Mouse (Mus musculus) forebrain, postnatal 0 days (tissue): Measurements from ENCODE around the gene Vmn2r63. TPM values are rescaled to one million over a fixed set of nuclear protein-coding genes. Genes with fewer than 3 reads are reported as not detected.
"Not testable (repeated sequence)": the region's sequence is repeated elsewhere in the genome, so short reads cannot be mapped to it uniquely, and the experiment has no call there.

Experiments
- ATAC-seq: fragments of 200-750 bp; cut with Nextera tagmentation; 2 replicates; pipeline ENCODE4 v1.8.0; 2017; ENCODE audit warnings: mild to moderate bottlenecking, moderate library complexity
- DNase-seq: peaks from one replicate; pipeline ENCODE4 v3.0.0-alpha.2; 2015
- H3K27ac ChIP-seq: fragments of 300-500 bp; sonication (generic); 2 replicates; pipeline ENCODE4 v1.5.1; 2014; ENCODE audit warnings: low read depth, mild to moderate bottlenecking, antibody characterized with exemption, low read length, moderate library complexity, mixed read lengths
- H3K27me3 ChIP-seq: fragments of 300-500 bp; sonication (generic); 2 replicates; pipeline ENCODE4 v1.6.1; 2014; ENCODE audit warnings: mild to moderate bottlenecking, low read length, mixed read lengths; ENCODE audit not compliant: insufficient read depth
- H3K36me3 ChIP-seq: fragments of 300-500 bp; sonication (generic); 2 replicates; pipeline ENCODE4 v1.6.1; 2014; ENCODE audit warnings: mild to moderate bottlenecking, moderate library complexity; ENCODE audit not compliant: insufficient read depth
- H3K4me1 ChIP-seq: fragments of 300-500 bp; sonication (generic); 2 replicates; pipeline ENCODE4 v1.6.1; 2014; ENCODE audit warnings: antibody characterized with exemption; ENCODE audit not compliant: insufficient read depth
- H3K4me2 ChIP-seq: fragments of 300-500 bp; sonication (generic); 2 replicates; pipeline ENCODE4 v1.6.1; 2014; ENCODE audit warnings: low read depth, mild to moderate bottlenecking, moderate library complexity
- H3K4me3 ChIP-seq: fragments of 300-500 bp; sonication (generic); 2 replicates; pipeline ENCODE4 v1.5.1; 2014; ENCODE audit warnings: low read depth, low read length, mixed read lengths
- H3K9ac ChIP-seq: fragments of 300-500 bp; sonication (generic); 2 replicates; pipeline ENCODE4 v1.6.1; 2014; ENCODE audit warnings: mild to moderate bottlenecking
- H3K9me3 ChIP-seq: fragments of 300-500 bp; sonication (generic); 2 replicates; pipeline ENCODE4 v1.6.1; 2016; ENCODE audit warnings: low read length
- CTCF ChIP-seq: sonication (generic); IDR thresholded peaks from 2 replicates; pipeline ENCODE4 v1.5.1; 2016; ENCODE audit warnings: antibody characterized with exemption, control low read depth, low read depth
- WGBS: fragments of 180-500 bp; shearing (Covaris S2); extraction: QIAGEN DNeasy Blood & Tissue Kit; methylation state at CpG from one replicate; pipeline ENCODE4 v1.1.7; 2014; 5-methylcytosine and 5-hydroxymethylcytosine counted together
- microRNA-seq, 2 experiments: library from miRNA; unstranded; fragments of <30 nt; microRNA quantifications; one replicate each; pipeline ENCODE4; 2016
- polyA plus RNA-seq: library from polyadenylated mRNA; unstranded; fragments of >200 nt; fragmentation: Nextera tagmentation; extraction: Ambion mirVana; gene quantifications from 2 replicates; pipeline ENCODE4 v1.2.1, GENCODE M21; 2015
- total RNA-seq: library from RNA; depleted of rRNA; stranded (reverse); fragments of >200 nt; gene quantifications from 2 replicates; pipeline ENCODE4 v1.2.3, GENCODE M21; 2014; rRNA removed

The Vmn2r63 gene
- total RNA-seq (not detected in 2 replicates), polyA plus RNA-seq (not detected in 2 replicates)

DNA sequence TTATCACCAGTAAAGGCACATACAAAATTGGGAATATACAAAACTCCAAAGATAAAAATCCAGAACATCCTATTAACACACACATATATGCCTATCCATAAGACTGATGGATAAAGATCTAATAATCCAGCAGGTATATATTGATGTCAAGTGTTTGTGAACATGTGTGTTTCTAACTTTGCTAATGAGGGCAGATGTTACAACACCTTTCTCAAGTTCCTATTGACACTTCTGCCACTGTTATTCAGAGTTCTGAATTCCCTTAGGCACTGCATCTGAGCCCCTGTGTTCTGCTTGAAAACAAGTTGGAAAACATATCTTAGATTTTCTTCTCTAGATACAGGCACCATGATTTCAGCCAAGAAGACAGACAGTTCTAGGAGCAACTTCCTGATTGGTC lies at the start of gene Vmn2r63:
Gene Vmn2r63, minus strand, starts transcription at position 101 of the 400 bp plus-strand sequence.
- not testable (repeated sequence) for H3K36me3 ChIP-seq, H3K4me2 ChIP-seq, H3K27me3 ChIP-seq, H3K9me3 ChIP-seq, H3K4me1 ChIP-seq, DNase-seq, H3K4me3 ChIP-seq, H3K9ac ChIP-seq, H3K27ac ChIP-seq, ATAC-seq

DNA sequence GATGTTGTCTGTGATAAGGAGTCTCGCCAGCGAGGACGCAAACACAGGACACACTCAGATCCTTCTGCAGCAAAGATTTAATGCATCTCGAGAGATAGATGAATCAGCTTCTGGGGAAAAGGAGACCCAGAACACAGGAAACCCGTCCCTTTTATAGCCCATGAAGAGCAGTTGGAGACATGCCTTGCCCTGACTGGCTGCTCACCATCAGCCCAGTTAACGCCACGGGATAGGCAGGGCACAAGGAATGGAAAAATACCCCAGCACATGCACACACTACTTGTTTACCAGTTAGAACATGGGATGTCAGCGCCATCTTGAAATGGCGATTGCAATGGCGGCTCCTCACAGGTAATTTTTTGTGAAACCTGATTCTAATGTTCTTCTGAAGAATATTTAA lies 47.1 kb upstream of the Vmn2r63 start:
- no peak for ATAC-seq
- no peaks in the 10 kb centered on the region for H3K27me3 ChIP-seq
- WGBS, result 89% methylated on average over 10 of the region's 10 CpGs

DNA sequence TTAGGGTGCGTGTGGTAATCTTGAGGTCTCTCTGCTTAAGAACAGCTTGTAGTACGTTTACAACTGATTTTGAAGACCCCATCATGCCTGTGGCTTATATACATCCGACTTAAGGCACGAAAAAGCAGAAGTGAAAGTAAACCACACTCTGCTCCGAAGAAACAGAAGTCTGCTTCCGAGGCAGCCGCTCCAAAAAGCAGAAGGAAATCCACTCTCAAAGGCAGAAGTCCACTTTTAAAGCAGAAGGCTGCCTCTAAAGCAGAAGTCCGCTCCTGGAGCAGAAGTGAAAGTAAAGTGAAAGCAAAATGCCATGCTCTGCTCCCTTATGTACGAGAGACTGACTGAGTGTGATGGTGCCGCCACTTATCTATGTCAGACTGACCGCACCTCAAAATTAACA lies 46.5 kb upstream of the Vmn2r63 start:
- no peaks in the 10 kb centered on the region for H3K36me3 ChIP-seq
- H3K4me3 ChIP-seq, result no peak overlapping the region
- H3K9ac ChIP-seq, result no peak overlapping the region
- H3K4me2 ChIP-seq, result no peak overlapping the region
- no peak for TF ChIP-seq CTCF
- no peak for ATAC-seq
- H3K4me1 ChIP-seq, result no peaks in the 10 kb centered on the region
- H3K9me3 ChIP-seq, result peaks cover 8% of the 10 kb centered on the region; the same call in 1 of the 2 replicates
- 84% methylated on average over 11 of the region's 11 CpGs for WGBS
- H3K27ac ChIP-seq, result no peak overlapping the region
- H3K27me3 ChIP-seq, result no peaks in the 10 kb centered on the region
- no peak for DNase-seq

More for the DNA sequence above, 47.1 kb upstream of the Vmn2r63 start:
- no peak for TF ChIP-seq CTCF
- no peak overlapping the region for H3K4me3 ChIP-seq
- H3K4me1 ChIP-seq, result no peaks in the 10 kb centered on the region
- DNase-seq, result no peak
- H3K36me3 ChIP-seq, result no peaks in the 10 kb centered on the region
- H3K27ac ChIP-seq, result no peak overlapping the region
- H3K9me3 ChIP-seq, result peaks cover 10% of the 10 kb centered on the region; the same call in 1 of the 2 replicates
- H3K4me2 ChIP-seq, result no peak overlapping the region
- H3K9ac ChIP-seq, result no peak overlapping the region

DNA sequence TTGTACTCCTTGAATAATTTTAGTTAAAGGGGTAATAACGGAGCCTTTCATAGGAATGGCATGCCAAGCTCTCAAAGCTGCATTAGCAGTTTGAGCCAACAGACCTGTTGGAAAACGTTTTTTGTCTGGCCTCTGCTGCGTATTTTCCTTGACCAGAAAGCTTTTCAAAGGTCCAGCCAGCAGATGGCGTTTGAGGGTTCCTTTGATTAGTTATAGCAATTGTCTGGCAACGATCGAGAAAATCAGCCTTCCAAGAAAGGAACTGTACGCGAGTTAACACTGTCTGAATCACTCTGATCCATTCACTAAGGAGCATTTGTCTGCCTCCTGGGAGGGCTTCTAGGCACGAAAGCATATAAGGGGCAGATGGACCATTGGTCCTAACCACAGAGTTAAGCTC lies 31.6 kb upstream of the Vmn2r63 start:
- Histone ChIP-seq H3K9ac (no peak overlapping the region), H3K27me3 (no peaks in the 10 kb centered on the region), H3K4me3 (no peak overlapping the region), H3K9me3 (peaks cover 16% of the 10 kb centered on the region; the same call in 1 of the 2 replicates), H3K4me1 (no peaks in the 10 kb centered on the region), H3K36me3 (no peaks in the 10 kb centered on the region), H3K27ac (no peak overlapping the region), H3K4me2 (no peak overlapping the region)
- 67% methylated on average over 9 of the region's 9 CpGs for WGBS
- no peak for ATAC-seq
- no peak for DNase-seq
- TF ChIP-seq CTCF, result no peak

DNA sequence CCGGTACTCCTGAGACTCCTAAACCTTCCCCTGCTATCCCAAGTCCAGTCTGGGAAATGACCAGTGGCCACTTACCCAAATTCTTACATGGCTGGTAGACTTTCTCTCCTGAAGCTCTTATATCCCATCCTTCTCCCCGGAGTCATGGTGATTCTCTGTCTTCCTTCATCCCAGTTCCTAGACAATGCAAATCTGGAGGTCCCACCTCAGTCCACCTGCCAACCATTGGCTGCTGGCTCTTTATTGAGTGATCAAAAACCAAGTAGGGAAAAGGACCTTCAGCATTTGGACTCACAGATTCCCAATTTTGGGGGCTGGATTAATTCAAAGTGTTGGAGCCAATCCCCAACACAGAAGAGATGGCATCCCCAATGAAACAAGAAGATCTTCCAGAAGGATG lies 35.6 kb downstream of the Vmn2r63 start:
- DNase-seq, H3K4me3 ChIP-seq, H3K9ac ChIP-seq, H3K27ac ChIP-seq, ATAC-seq, H3K27me3 ChIP-seq, H3K4me1 ChIP-seq, H3K9me3 ChIP-seq, H3K4me2 ChIP-seq, H3K36me3 ChIP-seq: not testable (repeated sequence)
- 92% methylated on average over 2 of the region's 2 CpGs for WGBS

DNA sequence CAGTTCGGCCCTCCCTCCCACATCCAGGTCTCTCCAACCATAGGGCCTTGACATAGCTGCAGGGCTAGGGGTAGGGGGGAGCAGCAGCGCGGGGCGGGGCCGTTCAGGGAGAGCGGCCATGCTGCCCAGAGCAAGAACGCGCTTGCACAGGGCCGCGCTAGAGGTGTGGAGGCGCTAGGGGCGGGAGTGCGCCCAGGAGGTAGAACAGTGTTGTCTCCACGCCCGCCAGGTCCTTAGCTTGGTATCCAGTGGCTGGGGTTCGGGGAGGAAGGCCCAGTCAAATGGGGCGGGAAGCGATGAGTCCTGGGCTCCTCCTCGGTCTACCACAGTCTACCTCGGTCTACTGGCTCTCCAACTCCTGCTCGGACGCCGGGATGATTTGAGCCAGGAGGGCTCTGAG lies 55.5 kb downstream of the Vmn2r63 start:
- Histone ChIP-seq H3K27me3 (no peaks in the 10 kb centered on the region), H3K36me3 (no peaks in the 10 kb centered on the region), H3K9ac (no peak overlapping the region), H3K9me3 (0 out of 2 replicates have a peak, but pooled peaks cover 3% of the 10 kb centered on the region), H3K4me3 (no peak overlapping the region), H3K4me2 (no peak overlapping the region), H3K4me1 (no peaks in the 10 kb centered on the region), H3K27ac (no peak overlapping the region)
- 55% methylated on average over 22 of the region's 23 CpGs for whole genome bisulfite sequencing
- DNase-seq (no peak), ATAC-seq (no peak)
- no peak for TF ChIP-seq CTCF

DNA sequence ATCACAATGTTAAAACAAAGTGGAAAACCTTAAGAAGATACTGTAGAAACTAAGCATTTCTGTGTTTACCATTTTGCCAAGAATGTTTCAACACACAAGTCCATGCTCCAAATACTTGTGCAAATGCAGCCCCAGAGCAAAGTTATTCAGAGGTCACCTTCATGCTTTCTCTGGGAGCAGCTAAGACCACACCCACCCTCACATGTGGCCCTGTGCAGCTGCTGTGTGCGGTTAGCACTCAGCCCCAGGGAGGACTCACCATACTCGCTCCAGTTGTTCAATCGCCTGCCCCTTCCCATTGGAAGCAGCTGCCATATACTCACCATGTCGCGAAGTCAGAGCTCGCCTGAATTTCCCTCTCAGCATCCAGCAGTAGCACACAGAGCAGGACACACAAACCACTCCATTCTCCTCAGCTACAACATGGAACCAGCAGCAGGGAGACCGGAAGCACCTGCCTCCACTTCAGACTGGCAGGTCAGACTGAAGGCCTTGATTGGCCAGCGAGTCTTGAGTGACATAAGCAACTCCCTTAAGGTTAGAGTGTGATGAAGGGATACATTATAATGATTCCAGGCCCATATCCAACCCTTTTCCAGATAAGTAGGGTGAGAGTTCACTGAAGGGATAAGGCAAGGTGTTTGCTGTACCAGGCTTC lies 66.7 kb downstream of the Vmn2r63 start, which contains the start of gene Gm2381:
Gene Gm2381, minus strand, starts transcription at position 434 of the 658 bp plus-strand sequence.
- ATAC-seq, H3K4me1 ChIP-seq, DNase-seq, H3K9me3 ChIP-seq, H3K4me2 ChIP-seq, H3K27ac ChIP-seq, H3K4me3 ChIP-seq, H3K9ac ChIP-seq, H3K36me3 ChIP-seq, H3K27me3 ChIP-seq: not testable (repeated sequence)
- WGBS, result 84% methylated on average over 8 of the region's 8 CpGs

Small RNA genes within 50 kb of the gene (microRNA-seq; reads per million reads assigned to microRNA genes)
- 0 reads per million in 2 experiments for gene Gm23256

Other genes with a start within 250 kb of the Vmn2r63 start
- 2.9 and 6.7 TPM in 2 replicates for gene Zfp975, start 241.1 kb downstream of the Vmn2r63 start, total RNA-seq
- gene Zfp975, start 241.1 kb downstream of the Vmn2r63 start, polyA plus RNA-seq, result 3.3 and 6.0 TPM in 2 replicates
- not detected in 2 replicates for gene Gm17067, start 206.8 kb downstream of the Vmn2r63 start, total RNA-seq
- not detected in 2 replicates for gene Gm17067, start 206.8 kb downstream of the Vmn2r63 start, polyA plus RNA-seq
- gene Vmn2r62, start 140.3 kb downstream of the Vmn2r63 start, total RNA-seq, result not detected in 2 replicates
- not detected in 2 replicates for gene Vmn2r62, start 140.3 kb downstream of the Vmn2r63 start, polyA plus RNA-seq
- not detected in 2 replicates for gene Gm2381, start 66.6 kb downstream of the Vmn2r63 start, total RNA-seq
- gene Gm2381, start 66.6 kb downstream of the Vmn2r63 start, polyA plus RNA-seq, result not detected in 2 replicates
- gene Gm9268, start 84.9 kb upstream of the Vmn2r63 start, total RNA-seq, result not detected in 2 replicates
- not detected in 2 replicates for gene Gm9268, start 84.9 kb upstream of the Vmn2r63 start, polyA plus RNA-seq
- not detected in 2 replicates for gene Zfp936, start 180.4 kb upstream of the Vmn2r63 start, total RNA-seq
- not detected in 2 replicates for gene Zfp936, start 180.4 kb upstream of the Vmn2r63 start, polyA plus RNA-seq